Mouse (Mus musculus) megakaryocyte, embryonic 14.5 days (primary cell): ENCODE data around the gene Rbm42.

ENCODE experiments used
- FLI1 ChIP-seq: IDR thresholded peaks from 2 replicates; pipeline ENCODE4 v1.6.1; 2012; ENCODE audit warnings: low read length, inconsistent platforms, mixed read lengths
- GATA1 ChIP-seq: IDR thresholded peaks from 3 replicates; pipeline ENCODE4 v1.6.1; 2012; ENCODE audit warnings: mixed read lengths, low read length, inconsistent platforms, borderline replicate concordance

GRCm38 (mm10) chr7:30599933-30600353 lies 50.2 kb downstream of the Rbm42 start:
- TF ChIP-seq GATA1 (no peak), FLI1 (no peak)
